Mouse (Mus musculus) c-Kit-positive CD71-positive TER-119-negative erythroid progenitor cells, embryonic 14.5 days (primary cell): ENCODE measurements at regions not wholly inside any gene's neighbourhood (a gene's known extent, or its start where the extent isn't known, plus 50 kb on each side); places are given as distances from the start of the nearest gene placed in this dataset.

Source experiments
- DNase-seq: peaks from one replicate; pipeline ENCODE4 v3.0.0-alpha.2; 2013; ENCODE audit warnings: low read depth

DNA sequence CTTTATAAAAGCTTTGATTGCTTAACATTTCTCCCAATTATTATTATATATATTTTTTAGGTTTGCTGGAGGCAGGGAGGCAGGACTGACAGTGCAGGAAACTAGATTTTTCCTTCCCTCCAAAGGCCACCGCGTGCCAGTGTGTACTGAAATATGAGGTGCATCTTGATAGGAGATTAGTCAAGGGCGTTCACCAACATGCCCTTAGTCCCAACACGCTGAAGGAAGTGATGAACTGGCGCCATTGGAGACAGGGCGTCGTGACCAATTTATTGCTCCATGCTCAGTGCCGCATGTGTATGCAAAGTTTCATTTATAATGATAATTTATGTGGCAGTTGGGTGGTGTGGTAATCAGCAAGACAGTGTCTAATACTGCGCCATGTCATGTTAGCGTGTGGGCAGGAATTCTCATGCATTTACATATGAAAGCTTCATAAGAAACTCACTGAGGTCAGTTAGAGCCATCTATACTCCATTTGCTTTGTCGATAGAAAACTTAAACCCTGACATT, 66.2 kb downstream of the Isl1 start:
- no peak for DNase-seq

DNA sequence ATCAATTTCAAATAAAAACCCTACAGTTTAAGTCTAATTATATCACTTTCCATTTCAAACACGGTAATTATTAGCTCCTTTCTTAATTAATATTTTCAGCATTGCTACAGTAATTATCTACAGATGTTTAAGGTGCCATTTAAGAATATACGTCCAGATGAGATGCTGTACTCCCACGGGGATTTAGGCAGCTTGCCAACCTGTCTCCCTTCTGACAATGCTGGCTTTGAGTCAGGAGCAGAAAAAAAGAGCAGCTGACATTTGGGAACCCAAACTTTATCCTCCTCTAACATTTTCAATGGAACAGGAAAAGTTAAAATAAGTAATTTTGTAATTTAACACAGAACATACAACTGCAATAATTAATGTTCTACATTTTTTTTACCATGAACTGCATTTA, 94.4 kb downstream of the Isl1 start:
- no peak for DNase-seq

DNA sequence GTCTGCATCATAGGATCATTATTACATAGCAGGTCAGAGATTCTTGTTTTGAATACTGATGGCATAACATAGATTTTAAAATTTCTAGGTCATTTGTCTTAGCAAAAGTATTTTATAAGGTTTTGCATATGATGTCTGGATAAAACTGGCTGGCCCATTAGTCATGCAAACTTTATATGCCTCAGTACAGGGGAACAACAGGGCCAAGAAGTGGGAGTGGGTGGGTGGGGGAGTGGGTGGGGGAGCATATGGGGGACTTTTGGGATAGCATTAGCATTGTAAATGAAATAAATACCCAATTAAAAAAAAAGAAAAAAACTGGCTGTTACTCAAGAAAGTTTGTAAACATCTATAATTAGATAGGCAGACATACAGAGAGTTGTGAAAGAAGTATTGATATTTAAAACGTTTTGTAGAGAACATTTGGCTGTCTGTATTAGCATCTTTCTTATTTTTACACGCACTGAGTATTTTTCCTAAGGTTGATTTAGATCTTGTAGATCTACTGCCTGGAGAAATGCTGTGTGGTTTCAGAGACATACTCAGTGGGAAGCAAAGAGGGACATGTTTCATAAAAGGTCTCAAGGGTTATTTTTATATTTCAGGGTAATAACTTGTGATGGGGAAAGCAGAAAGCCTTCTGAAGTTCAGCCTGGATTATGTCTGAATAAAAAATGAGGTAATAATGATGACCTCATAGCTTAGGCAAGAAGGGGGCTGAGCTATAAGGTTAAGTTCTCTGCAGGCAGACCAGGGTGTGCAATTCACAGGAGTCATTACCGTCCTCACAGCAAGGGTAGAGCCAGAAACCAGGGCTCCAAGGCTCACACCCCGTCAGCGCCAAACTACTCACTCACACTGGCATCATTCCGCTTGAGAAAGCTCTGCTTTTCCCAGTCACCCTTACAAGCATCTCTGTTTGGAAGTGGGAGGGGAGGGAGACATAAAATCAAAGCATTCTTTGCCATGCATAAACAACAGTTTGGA, 95.4 kb downstream of the Isl1 start:
- no peak for DNase-seq

DNA sequence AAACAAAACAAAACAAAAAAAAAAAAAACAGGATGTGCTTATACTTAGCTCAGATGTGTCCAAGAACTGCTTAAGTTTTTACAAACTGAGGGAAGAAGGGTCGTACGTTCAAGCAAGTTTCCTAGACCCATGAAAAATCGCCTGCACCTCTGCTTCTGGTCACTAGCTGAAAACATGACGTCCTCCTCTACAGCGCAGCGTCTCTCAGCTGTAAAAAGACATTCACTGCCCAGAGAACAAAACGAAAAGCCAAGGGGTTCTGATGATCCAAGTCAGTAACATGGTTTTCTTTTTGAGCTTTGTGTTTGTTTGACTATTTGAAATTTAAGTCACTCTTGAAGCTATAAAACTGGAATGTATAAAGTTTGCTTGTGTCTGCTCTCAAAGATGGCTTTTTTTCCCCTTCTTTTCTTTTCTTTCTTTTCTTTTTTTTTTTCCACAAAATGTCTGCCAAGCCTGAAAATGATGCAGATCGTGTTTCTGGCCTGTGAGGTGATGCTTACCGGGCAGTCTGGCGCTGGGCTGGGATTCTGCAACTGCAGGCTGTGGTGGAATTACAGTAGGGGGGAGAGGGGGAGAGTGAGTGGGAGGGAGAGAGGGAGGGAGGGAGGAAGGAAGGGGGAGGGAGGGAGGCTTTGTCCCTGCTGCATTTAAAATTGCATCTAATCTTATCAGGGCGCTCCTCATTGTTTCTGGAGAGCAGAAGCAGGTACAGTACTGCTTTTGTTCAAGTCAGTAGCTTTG, 108.1 kb downstream of the Isl1 start:
- peak; percentile 1 for DNase-seq

DNA sequence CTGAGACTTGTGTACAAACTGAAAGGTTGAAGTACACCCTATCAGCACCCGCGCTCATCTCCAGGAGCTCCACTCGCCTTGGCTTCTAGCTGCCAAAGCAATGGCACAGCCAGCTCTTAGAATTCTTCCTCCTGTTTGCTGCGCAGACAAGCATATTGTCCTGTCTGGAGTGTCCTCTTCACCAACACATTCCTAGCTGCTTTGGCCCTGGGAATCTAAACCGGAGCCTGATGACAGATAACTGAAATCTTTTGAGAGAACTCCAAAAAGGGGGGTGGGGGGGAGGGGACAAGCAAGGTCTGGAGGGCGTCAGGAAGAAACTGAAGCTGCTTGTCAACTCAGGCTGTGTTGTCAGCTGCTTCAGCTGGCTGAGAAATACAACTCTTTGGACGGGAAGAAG, 122.4 kb downstream of the Isl1 start:
- DNase-seq: no peak

DNA sequence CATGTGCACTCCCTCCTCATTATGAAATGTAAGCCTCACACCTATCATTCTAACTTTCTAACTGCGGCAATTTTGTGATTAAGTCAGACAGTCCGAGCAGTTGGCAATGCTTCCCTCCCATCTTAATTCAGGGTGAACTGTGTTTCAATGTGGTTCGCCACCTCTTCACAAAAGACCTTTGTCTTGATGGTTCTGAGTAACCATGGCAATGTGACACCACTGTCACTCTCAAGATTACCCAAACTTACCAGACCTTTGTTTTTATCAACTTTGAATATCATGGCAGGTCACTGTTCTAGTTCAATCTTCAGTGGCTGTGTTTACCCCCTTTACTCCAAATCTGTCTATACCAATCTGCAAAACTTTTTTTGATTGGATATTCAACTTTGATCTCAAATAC, 131.7 kb downstream of the Isl1 start:
- DNase-seq: no peak

DNA sequence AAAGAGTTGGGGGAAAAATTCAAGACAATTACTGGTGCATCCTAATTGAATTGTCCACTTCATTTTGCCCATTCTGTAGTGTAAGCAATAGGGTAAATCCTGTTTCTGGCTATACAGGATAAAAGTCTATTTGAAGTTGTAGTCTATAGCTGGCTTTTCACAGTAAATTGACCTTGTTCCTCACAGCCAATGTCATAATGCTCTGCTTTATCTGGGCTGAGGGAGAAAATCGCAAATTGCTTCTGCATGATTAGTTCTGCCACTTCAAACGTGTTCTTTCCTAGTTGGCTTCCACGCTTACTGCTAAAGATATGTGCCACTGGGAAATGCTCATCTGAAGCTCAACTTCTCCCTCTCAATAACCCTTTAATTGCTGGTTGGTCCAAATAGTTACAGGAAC, 134.5 kb downstream of the Isl1 start:
- no peak for DNase-seq

GRCm38 (mm10) chr13:116173866-116174265, 135.6 kb downstream of the Isl1 start:
- no peak for DNase-seq

GRCm38 (mm10) chr13:116143022-116143421, 166.5 kb downstream of the Isl1 start:
- no peak for DNase-seq

- DNase-seq: no peak
Measured at GRCm38 (mm10) chr13:116118664-116119063, 190.8 kb downstream of the Isl1 start.

DNA sequence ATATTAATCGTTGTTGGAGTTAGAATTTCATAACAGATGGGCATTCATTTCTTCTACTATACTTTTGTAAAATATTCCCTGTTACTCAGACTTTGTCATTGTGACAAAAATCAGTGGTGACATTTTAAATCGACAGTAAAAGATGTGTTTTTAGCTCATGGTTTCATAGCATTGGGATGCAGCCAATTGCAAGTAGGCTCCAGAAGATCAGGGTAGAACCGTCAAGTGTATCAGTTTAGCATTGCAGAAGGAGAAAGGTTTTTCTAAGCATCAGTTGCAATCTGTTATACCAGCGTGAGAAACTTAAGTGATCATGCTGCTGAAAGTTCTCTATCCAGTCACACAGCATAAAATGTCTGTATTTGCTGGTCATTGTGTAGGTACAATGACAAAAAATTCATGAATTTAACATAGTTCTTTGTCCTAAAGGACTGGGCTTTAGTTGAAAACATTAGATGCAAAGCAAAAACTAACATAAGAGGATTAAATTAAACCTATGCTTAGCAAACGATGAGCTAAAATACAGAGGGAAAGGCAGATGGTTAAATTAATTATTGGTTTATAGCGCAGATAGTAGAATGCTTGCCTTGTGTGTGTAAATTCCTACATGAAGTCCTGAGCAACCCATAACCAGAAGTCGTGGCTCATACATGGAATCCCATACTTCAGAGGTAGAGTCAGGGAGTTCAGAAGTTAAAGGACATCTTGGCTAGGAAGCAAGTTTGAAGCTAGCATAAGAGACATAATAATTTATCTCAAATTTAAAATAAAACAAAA, 198.3 kb downstream of the Isl1 start:
- no peak for DNase-seq

GRCm38 (mm10) chr13:116110578-116110977, 198.9 kb downstream of the Isl1 start:
- no peak for DNase-seq

GRCm38 (mm10) chr13:116087541-116088308, 221.8 kb downstream of the Isl1 start:
- no peak for DNase-seq

GRCm38 (mm10) chr13:116087140-116087539, 222.3 kb downstream of the Isl1 start:
- DNase-seq: no peak

DNA sequence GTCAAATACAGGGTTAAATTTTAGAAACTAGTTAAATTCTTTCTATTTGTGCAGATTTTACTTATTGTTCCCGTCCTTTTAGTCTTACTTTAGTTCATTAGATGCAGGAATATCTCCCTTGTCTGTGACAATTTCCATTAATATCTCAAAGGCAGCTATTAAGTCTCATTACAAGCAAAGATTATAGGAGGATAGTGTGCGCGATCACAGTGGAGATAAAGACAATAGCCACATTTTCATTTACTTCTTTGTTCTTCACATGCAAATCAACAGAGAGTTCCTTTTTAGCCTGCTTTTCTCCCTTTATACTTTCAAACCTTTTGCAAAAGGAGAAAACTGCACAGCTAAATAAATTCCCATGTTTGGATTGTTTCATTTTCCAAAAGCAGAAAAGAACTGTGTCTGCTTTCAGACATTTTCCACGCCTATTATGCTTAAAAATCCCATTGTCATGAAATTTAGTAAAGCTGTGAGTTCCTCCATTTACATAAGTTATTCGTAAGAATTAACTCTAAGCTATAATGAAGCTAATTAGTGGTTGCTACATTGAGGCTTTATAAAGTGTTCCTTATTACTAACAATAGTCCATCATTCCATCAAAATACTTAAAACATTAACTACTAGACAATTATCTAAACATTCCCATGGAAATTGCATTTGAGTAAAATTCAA, 252.4 kb downstream of the Isl1 start:
- DNase-seq: no peak

- DNase-seq: no peak
Measured at GRCm38 (mm10) chr13:116056112-116056652, 253.3 kb downstream of the Isl1 start.

- no peak for DNase-seq
Measured at GRCm38 (mm10) chr13:116036166-116036565, 273.3 kb downstream of the Isl1 start.

DNA sequence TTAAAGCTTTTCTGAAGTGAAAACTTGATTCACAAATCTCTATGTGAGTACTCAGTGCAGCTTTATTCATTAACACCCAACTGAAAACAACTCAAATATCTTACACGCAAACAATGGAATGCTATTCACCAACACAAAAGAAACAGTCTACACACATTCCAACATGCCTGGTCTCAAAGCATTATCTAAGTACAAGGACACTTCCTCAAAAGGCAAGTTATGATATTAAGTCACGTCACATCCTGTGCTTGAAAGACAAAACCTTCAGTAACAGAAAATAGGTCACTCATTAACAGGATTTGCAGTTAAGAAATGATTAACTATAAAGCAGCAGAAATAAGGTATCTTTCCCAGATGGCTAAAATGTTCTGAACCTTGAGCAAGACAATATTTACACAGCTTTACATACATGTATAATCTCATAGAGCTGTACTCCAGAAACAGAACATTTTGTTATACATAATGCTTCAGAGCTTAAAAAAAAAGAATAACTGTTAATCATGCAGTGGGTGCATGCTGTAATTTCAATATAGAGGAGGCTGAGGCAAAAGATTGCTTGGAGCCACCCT, 279.3 kb downstream of the Isl1 start:
- DNase-seq: no peak

DNA sequence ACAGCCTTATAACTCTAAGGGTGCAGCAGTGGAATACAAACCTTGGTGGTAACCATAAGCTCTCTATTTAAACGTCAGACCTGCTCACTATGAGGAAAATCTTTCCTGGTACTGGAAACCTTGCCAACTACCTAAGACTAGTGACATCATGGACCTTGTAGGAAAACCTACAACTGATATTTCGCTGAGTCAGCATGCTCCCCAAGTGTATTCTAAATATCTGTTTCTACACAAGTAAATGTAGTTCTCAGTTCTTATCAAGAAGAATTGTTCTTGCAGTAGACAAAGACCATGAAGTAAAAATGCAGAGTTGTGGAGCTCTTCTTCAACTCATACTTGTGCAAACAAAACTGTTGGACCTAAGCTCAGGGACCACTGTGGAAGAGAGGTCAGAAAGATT, 280.9 kb downstream of the Isl1 start:
- DNase-seq: no peak

- no peak for DNase-seq
Measured at GRCm38 (mm10) chr13:116027147-116027546, 282.3 kb downstream of the Isl1 start.
